Mouse (Mus musculus) testis, adult 2 months (tissue): Measurements from ENCODE around the gene Acvr1.

Source experiments
- CTCF ChIP-seq: fragments of 200-500 bp; IDR thresholded peaks from 2 replicates; pipeline ENCODE4 v1.5.1; 2012; ENCODE audit warnings: low read depth, mild to moderate bottlenecking, inconsistent platforms, low read length, moderate library complexity; ENCODE audit not compliant: control insufficient read depth, insufficient read depth, insufficient replicate concordance
- POLR2A ChIP-seq: fragments of 200-500 bp; IDR thresholded peaks from 2 replicates; pipeline ENCODE4 v1.6.1; 2012; ENCODE audit warnings: low read depth, mild to moderate bottlenecking, inconsistent platforms, low read length, moderate library complexity; ENCODE audit not compliant: control insufficient read depth

DNA sequence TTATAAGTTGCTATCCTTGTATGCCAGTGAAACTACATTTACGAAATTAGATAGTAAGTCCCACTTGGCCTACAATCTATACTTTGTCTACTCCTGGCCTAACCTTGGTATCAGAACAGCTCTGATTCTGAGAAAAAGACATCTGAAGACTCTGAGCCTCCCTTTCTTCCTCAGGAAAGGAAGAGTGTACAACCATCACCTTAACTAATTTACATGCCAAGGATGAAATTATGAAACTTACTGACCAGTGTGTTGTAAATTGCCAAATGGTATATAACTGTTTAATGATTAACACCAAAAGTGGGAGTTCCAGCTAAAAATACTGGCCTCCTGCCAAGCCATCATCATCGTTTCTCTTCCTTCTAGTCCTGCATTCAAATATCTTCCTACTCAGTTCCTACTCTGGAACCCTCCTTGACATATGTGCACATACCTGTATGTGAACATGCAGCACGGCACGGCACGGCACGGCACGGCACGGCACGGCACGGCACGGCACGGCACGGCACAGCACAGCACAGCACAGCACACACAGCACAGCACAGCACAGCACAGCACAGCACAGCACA lies 141.4 kb downstream of the Acvr1 start:
- no peak for TF ChIP-seq POLR2A
- no peak for TF ChIP-seq CTCF
